Mouse (Mus musculus): ENCODE data around the gene Hs6st3.

The Hs6st3 gene

GRCm38 (mm10) chr14:119665741-119666141, 527.6 kb downstream of the Hs6st3 start:
- DNase-seq = peak; percentile 8

GRCm38 (mm10) chr14:119667421-119667820, 529.3 kb downstream of the Hs6st3 start:
- no peak for DNase-seq

DNA sequence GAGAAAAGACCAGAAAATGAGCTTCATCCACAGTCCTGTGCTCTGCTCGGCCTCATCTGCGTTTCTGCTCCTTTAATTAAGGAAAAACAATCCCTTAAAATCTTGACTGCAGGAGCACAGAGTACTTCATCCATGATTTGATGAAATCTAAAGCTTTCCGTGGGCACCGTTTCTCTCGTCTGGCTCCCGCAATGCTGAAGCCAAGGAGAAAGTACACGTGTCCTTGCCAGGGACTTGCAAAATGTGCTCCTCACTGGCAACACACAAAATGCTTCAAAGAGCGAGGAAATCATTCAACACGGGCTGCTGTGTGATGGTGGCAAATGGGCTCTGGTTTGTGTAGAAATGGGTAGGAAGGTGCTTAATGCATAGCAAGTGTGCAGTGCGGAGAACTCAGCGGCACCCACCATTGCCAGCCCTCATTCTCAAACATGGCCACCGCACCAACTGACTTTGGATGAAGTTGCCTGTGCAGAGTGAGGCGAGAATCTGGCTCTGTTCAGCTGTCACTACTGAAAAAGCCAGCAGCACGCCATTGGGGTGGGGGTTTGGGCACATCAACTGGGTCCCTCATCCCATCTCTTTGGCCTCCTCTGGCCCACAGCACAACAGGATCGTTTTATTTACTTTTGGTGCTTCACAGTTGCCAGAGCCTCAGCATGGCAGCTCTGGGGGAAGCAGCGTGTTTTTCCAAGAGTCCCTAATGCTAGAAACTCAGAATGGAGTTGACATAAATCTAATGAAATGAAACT, 532.9 kb downstream of the Hs6st3 start:
- DNase-seq = no peak

DNA sequence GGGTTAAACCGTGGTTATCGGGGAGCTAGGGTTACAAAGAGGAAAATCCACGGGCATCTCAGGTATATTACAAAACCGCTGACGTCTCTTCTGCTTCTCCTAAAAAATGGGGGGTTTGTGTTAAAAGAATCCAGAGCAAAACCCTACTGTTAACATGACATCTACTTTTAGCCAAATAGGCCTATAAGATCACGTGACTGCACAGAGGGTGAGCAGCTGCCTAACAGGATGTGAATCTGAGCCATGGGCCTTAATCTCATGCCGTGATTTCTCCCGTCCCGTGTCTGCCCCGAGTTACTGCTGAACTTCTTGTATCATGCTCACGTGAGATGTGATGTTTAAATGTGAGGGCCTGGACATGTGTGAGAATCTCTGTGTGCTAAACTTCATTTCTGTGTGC, 540.4 kb downstream of the Hs6st3 start:
- no peak for DNase-seq

- no peak for DNase-seq
Observed at GRCm38 (mm10) chr14:119680052-119680451, 541.9 kb downstream of the Hs6st3 start.

GRCm38 (mm10) chr14:119687885-119688284, 549.7 kb downstream of the Hs6st3 start:
- DNase-seq = no peak

DNA sequence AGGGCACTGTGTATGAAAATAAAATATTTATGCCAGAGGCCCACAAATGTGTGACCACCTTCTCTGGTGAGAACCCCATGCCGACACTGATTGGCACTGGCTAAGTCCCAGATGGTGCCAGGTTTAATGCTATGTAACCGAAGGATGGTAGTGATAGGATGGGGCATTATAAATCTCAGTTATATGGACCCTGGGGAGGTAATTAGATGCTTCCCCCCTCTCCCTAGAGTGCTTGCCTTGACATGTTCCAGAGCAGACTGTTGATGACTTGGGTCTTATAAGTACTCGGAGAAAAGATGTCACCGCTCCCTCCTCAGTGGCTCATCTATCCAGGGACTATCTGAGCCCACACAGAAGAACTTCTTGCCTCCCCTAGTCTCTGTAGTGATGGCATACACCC, 561.8 kb downstream of the Hs6st3 start:
- no peak for DNase-seq

- no peak for DNase-seq
Observed at GRCm38 (mm10) chr14:119714712-119715111, 576.6 kb downstream of the Hs6st3 start.

DNA sequence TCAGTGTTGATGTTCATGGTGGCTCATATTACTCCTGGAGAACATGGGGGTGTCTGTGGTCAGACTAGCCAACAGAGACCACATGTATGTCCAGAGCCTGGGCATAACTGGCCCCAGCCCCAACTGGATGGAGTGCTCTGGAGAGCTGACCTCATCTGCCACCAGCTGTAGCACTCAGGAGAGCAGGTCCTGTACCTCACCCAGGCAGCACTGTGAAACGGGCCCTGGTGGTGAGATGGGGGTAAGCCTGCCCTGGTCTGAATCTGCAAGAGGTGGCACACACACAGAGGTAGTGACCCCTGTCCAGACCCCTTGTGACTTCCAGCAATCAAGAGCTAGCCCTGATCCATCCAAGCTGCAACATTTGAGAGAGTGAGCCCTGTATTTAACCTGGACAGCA, 579.2 kb downstream of the Hs6st3 start:
- DNase-seq = no peak

GRCm38 (mm10) chr14:119725102-119725501, 587.0 kb downstream of the Hs6st3 start:
- no peak for DNase-seq

- DNase-seq = no peak
Observed at GRCm38 (mm10) chr14:119731436-119732080, 593.4 kb downstream of the Hs6st3 start.

DNA sequence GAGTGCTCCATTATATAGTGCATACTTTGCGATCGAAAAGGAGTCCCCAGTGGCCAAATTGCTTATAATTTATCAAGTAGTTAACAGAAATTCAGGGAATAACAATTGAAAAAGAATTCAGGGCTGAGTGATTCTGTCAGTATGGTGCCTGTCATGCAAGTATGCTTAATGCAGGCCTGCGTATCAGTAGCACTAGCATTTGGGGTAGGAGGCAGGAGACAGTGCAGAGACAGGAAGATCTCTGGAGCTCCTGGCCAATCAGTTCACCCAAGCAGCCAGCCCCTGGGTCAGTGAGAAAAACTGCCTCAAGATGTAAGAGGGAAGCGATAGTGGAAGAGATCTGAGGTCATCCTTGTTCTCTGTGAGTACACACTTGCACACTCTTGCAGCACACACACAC, 594.1 kb downstream of the Hs6st3 start:
- DNase-seq = no peak

- no peak for DNase-seq
Observed at GRCm38 (mm10) chr14:119737408-119737961, 599.3 kb downstream of the Hs6st3 start.

GRCm38 (mm10) chr14:119741791-119742190, 603.6 kb downstream of the Hs6st3 start:
- no peak for DNase-seq

GRCm38 (mm10) chr14:119761376-119761775, 623.2 kb downstream of the Hs6st3 start:
- no peak for DNase-seq

- no peak for DNase-seq
Observed at GRCm38 (mm10) chr14:119772040-119772439, 633.9 kb downstream of the Hs6st3 start.

DNA sequence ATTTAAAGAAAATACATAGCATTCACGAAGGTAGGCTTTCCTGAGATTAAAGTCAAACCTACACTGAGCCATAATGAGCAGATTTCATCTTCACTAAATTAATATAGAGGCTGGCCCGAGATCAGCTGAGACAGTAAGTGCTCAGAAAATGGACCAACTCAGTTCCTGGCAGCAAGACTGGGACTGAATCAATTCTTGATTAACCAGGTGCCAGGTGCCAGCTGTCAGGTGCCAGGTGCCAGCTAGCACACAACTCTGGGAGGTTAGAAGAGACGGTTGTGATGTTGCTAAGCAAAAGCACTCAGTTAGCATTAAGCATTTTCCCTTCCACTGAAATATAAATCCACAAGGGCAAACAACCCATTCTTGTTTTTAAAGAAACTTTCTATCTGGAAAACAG, 638.1 kb downstream of the Hs6st3 start:
- DNase-seq = no peak

DNA sequence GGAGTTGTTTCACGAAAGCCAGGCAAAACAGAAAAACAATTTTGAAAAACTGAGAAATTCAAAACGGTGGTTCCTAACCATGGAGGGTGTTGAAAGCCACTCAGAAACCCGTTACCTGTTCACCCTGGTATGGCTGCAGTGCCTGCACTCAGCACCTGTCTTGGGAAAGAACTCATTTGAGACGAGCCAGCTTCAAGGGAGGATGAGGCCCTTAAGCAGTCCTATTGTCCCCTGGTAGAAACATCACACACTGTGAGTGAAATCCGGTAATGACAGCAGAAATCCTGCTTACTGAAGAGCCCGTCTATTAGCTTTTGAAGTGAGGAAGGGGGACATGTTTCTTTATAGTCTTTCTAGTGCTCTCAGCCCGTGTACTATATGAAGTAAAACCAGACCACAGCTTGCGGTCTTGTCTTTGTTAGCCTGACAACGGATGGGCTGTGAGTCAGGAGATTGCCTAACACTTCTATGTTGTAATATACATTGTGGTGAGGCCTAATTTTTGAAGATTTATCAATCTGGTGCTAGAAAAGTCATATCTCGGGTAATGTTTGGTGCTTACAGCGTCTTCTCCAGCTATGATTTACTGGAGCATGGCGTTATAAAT, 641.9 kb downstream of the Hs6st3 start:
- no peak for DNase-seq

GRCm38 (mm10) chr14:119781111-119781510, 643.0 kb downstream of the Hs6st3 start:
- DNase-seq = no peak

- DNase-seq = no peak
Observed at GRCm38 (mm10) chr14:119789457-119789856, 651.3 kb downstream of the Hs6st3 start.

- no peak for DNase-seq
Observed at GRCm38 (mm10) chr14:119797172-119797850, 659.2 kb downstream of the Hs6st3 start.

GRCm38 (mm10) chr14:119798561-119798960, 660.4 kb downstream of the Hs6st3 start:
- DNase-seq = no peak

DNA sequence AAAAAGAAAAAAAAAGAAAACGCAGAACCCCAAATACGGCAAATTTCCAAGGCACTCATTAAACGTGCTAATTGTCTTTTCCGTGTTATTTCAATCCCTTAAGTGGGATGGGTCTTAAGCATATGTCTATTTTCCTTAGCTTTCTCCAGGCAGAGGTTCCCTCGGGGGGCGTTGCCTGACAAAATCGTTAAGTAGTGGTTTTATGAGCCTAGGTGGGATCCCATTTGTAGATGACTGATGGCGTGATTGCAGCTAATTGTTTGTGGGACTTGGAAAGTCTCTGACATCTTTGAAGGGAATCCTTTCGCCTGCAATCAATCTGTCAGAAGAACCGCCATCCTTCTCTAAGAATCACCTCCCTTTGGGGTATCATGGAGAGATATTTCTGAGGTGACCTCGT, 662.7 kb downstream of the Hs6st3 start:
- DNase-seq = no peak
